Mouse (Mus musculus): Measurements from ENCODE around the gene Acvr1. TPM values are rescaled to one million over a fixed set of nuclear protein-coding genes. Genes with fewer than 3 reads are reported as not detected.

Gene Acvr1
- total and polyA plus RNA-seq, 3 experiments = 0.11 TPM; not detected in 2

DNA sequence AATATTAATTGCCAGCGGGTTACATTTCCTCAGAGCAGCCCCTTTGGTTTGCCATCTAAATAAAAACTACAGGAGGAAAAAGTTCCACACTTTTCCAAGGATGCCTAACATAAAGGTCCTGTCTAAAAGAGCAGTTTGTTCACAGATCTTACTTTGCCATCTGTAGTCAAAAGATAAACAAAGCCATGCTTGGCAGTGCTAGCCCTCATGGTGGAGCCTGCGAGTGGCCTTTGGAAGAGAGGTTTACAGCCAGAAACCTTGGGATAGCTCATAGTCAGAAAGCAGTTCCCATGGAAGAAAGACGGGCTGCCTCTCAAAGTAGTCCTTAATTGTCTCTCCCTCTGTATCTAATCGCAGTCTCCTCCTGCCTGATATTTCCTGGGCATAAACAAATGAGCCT is 36.4 kb downstream of the Acvr1 start:
- TF ChIP-seq GATA2 (IDR thresholded peaks at IDR 0.05; ENCODE audit: borderline replicate concordance, low read depth, low read length) (no peak), TAL1 (conservative IDR thresholded peaks at IDR 0.05; ENCODE audit: low read depth, low read length) (no peak), CTCF (IDR thresholded peaks at IDR 0.05; ENCODE audit: low read depth, low read length) (no peak), POLR2AphosphoS5 (IDR thresholded peaks at IDR 0.05; ENCODE audit: insufficient replicate concordance, low read depth, low read length) (no peak), GATA1 (IDR thresholded peaks at IDR 0.05; ENCODE audit: borderline replicate concordance, low read length) (no peak)
- Histone ChIP-seq H3K9me3 (replicated peaks) (peaks cover 59% of the 10 kb centered on the region), H3K4me1 (ENCODE audit: insufficient read depth, low read depth, low read length) (no peaks in the 10 kb centered on the region), H3K4me3 (ENCODE audit: low read depth, low read length) (no peak overlapping the region), H3K27me3 (ENCODE audit: insufficient read depth, low read length) (no peaks in the 10 kb centered on the region), H3K36me3 (replicated peaks) (no peaks in the 10 kb centered on the region)
- DNase-seq (ENCODE audit: low spot score) (no peak), ATAC-seq (ENCODE audit: extremely low read depth, insufficient number of reproducible peaks, low FRiP score, poor library complexity, severe bottlenecking) (no peak)

DNA sequence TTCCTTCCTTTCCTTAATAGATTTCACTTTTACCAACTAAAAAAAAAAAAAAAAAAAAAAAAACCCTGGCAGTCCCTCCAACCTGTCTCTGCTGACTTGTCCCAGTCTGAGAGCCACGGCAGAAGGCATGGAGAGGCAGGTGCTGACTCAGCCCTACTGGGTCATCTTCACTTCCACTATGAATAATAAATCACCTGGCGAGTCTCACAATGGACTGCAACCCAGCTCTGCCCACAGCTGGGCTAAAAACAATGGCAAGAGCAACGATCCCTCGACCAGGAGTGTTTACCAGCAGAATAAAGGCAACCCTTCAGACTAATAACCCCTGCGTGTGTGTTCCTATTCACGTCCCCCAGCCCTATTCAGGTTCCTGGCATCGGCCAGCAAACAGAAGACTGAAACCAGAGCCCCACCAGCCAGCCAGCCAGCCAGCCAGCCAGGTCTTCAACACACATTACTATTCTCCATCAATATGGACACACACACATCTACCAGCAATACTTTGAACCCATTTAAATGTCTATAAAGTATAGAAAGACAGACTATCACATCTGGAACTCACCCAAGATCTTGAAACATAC is 37.0 kb downstream of the Acvr1 start:
- H3K36me3 ChIP-seq (replicated peaks) = no peaks in the 10 kb centered on the region
- H3K4me1 ChIP-seq (ENCODE audit: insufficient read depth, low read depth, low read length) = no peaks in the 10 kb centered on the region
- H3K4me3 ChIP-seq (ENCODE audit: low read depth, low read length) = no peak overlapping the region
- no peak for ATAC-seq (ENCODE audit: extremely low read depth, insufficient number of reproducible peaks, low FRiP score, poor library complexity, severe bottlenecking)
- no peaks in the 10 kb centered on the region for H3K27me3 ChIP-seq (ENCODE audit: insufficient read depth, low read length)
- DNase-seq (ENCODE audit: low spot score) = no peak
- TF ChIP-seq POLR2AphosphoS5 (IDR thresholded peaks at IDR 0.05; ENCODE audit: insufficient replicate concordance, low read depth, low read length) (no peak), CTCF (IDR thresholded peaks at IDR 0.05; ENCODE audit: low read depth, low read length) (no peak), GATA2 (IDR thresholded peaks at IDR 0.05; ENCODE audit: borderline replicate concordance, low read depth, low read length) (no peak), TAL1 (conservative IDR thresholded peaks at IDR 0.05; ENCODE audit: low read depth, low read length) (no peak), GATA1 (IDR thresholded peaks at IDR 0.05; ENCODE audit: borderline replicate concordance, low read length) (no peak)
- H3K9me3 ChIP-seq (replicated peaks) = peaks cover 60% of the 10 kb centered on the region

GRCm38 (mm10) chr2:58529384-58529783 is 37.6 kb downstream of the Acvr1 start:
- ATAC-seq (ENCODE audit: extremely low read depth, insufficient number of reproducible peaks, low FRiP score, poor library complexity, severe bottlenecking) = no peak
- H3K36me3 ChIP-seq (replicated peaks) = no peaks in the 10 kb centered on the region
- peaks cover 59% of the 10 kb centered on the region for H3K9me3 ChIP-seq (replicated peaks)
- TF ChIP-seq CTCF (IDR thresholded peaks at IDR 0.05; ENCODE audit: low read depth, low read length) = no peak
- no peak for TF ChIP-seq GATA2 (IDR thresholded peaks at IDR 0.05; ENCODE audit: borderline replicate concordance, low read depth, low read length)
- no peak for TF ChIP-seq TAL1 (conservative IDR thresholded peaks at IDR 0.05; ENCODE audit: low read depth, low read length)
- no peak for TF ChIP-seq POLR2AphosphoS5 (IDR thresholded peaks at IDR 0.05; ENCODE audit: insufficient replicate concordance, low read depth, low read length)
- TF ChIP-seq GATA1 (IDR thresholded peaks at IDR 0.05; ENCODE audit: borderline replicate concordance, low read length) = no peak
- H3K27me3 ChIP-seq (ENCODE audit: insufficient read depth, low read length) = no peaks in the 10 kb centered on the region
- no peak overlapping the region for H3K4me3 ChIP-seq (ENCODE audit: low read depth, low read length)
- no peaks in the 10 kb centered on the region for H3K4me1 ChIP-seq (ENCODE audit: insufficient read depth, low read depth, low read length)
- no peak for DNase-seq (ENCODE audit: low spot score)

DNA sequence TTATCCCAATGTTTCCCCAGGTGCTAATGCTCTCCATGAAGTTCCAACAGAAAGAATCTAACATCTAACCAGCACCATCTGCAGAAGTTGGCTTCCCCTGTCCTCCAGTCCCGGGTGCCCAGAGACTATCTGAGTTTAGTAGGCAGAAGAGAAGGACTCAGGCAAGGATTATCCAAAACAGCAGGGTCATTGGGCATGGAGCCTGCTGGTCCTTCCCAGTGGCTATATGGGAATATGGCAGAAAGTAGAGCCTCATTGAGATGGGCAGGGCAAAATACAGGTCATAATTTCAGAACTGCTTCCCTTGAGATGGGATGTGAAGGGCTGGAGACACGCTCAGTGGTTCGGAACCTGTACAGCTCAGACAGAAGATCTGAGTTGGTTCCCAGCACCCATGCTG is 39.2 kb downstream of the Acvr1 start:
- Histone ChIP-seq H3K27me3 (ENCODE audit: insufficient read depth, low read length) (no peaks in the 10 kb centered on the region), H3K36me3 (replicated peaks) (no peaks in the 10 kb centered on the region), H3K4me3 (ENCODE audit: low read depth, low read length) (no peak overlapping the region), H3K4me1 (ENCODE audit: insufficient read depth, low read depth, low read length) (no peaks in the 10 kb centered on the region), H3K9me3 (replicated peaks) (peaks cover 49% of the 10 kb centered on the region)
- TF ChIP-seq GATA2 (IDR thresholded peaks at IDR 0.05; ENCODE audit: borderline replicate concordance, low read depth, low read length) = no peak
- TF ChIP-seq GATA1 (IDR thresholded peaks at IDR 0.05; ENCODE audit: borderline replicate concordance, low read length) = no peak
- no peak for TF ChIP-seq CTCF (IDR thresholded peaks at IDR 0.05; ENCODE audit: low read depth, low read length)
- no peak for ATAC-seq (ENCODE audit: extremely low read depth, insufficient number of reproducible peaks, low FRiP score, poor library complexity, severe bottlenecking)
- no peak for DNase-seq (ENCODE audit: low spot score)

GRCm38 (mm10) chr2:58524356-58524755 is 42.6 kb downstream of the Acvr1 start:
- no peak overlapping the region for H3K4me3 ChIP-seq (ENCODE audit: low read depth, low read length)
- DNase-seq (ENCODE audit: low spot score) (no peak), ATAC-seq (ENCODE audit: extremely low read depth, insufficient number of reproducible peaks, low FRiP score, poor library complexity, severe bottlenecking) (no peak)
- TF ChIP-seq CTCF (IDR thresholded peaks at IDR 0.05; ENCODE audit: low read depth, low read length) = no peak
- no peak for TF ChIP-seq TAL1 (conservative IDR thresholded peaks at IDR 0.05; ENCODE audit: low read depth, low read length)
- TF ChIP-seq GATA2 (IDR thresholded peaks at IDR 0.05; ENCODE audit: borderline replicate concordance, low read depth, low read length) = no peak
- no peak for TF ChIP-seq POLR2AphosphoS5 (IDR thresholded peaks at IDR 0.05; ENCODE audit: insufficient replicate concordance, low read depth, low read length)
- no peak for TF ChIP-seq GATA1 (IDR thresholded peaks at IDR 0.05; ENCODE audit: borderline replicate concordance, low read length)
- no peaks in the 10 kb centered on the region for H3K27me3 ChIP-seq (ENCODE audit: insufficient read depth, low read length)
- peaks cover 32% of the 10 kb centered on the region for H3K9me3 ChIP-seq (replicated peaks)
- no peaks in the 10 kb centered on the region for H3K4me1 ChIP-seq (ENCODE audit: insufficient read depth, low read depth, low read length)
- no peaks in the 10 kb centered on the region for H3K36me3 ChIP-seq (replicated peaks)

DNA sequence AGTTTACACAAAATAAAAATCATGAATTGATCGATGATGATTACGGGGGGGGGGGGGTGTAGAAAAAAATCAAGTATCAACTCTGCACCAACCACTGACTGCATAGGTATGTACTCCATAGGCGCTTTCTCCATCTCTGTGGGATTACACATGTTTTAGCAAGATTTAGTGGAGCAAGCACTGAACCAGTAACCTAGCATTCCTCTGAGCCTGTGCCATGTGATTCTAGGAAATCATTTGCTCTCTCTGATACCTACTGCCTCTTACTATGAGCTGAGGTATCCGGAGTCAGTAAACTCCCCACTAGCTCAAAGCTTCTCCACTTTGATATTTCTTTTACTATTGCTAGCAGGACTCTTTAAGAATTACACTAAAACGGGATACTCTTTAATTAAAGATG is 43.1 kb downstream of the Acvr1 start:
- H3K4me3 ChIP-seq (ENCODE audit: low read depth, low read length) = no peak overlapping the region
- TF ChIP-seq GATA2 (IDR thresholded peaks at IDR 0.05; ENCODE audit: borderline replicate concordance, low read depth, low read length) (no peak), POLR2AphosphoS5 (IDR thresholded peaks at IDR 0.05; ENCODE audit: insufficient replicate concordance, low read depth, low read length) (no peak), TAL1 (conservative IDR thresholded peaks at IDR 0.05; ENCODE audit: low read depth, low read length) (no peak), GATA1 (IDR thresholded peaks at IDR 0.05; ENCODE audit: borderline replicate concordance, low read length) (no peak), CTCF (IDR thresholded peaks at IDR 0.05; ENCODE audit: low read depth, low read length) (no peak)
- no peaks in the 10 kb centered on the region for H3K36me3 ChIP-seq (replicated peaks)
- no peaks in the 10 kb centered on the region for H3K27me3 ChIP-seq (ENCODE audit: insufficient read depth, low read length)
- H3K9me3 ChIP-seq (replicated peaks) = peaks cover 30% of the 10 kb centered on the region
- ATAC-seq (ENCODE audit: extremely low read depth, insufficient number of reproducible peaks, low FRiP score, poor library complexity, severe bottlenecking) (no peak), DNase-seq (ENCODE audit: low spot score) (no peak)
- no peaks in the 10 kb centered on the region for H3K4me1 ChIP-seq (ENCODE audit: insufficient read depth, low read depth, low read length)

Measured in G1E (cell line).